Mouse (Mus musculus) heart, embryonic 11.5 days (tissue): ENCODE measurements around the gene Tbc1d30. TPM values are rescaled to one million over a fixed set of nuclear protein-coding genes. Genes with fewer than 3 reads are reported as not detected.
"Not testable (repeated sequence)": the region's sequence is repeated elsewhere in the genome, so short reads cannot be mapped to it uniquely, and the experiment has no call there.

Source experiments
- ATAC-seq: fragments of 200-750 bp; cut with Nextera tagmentation; replicated peaks from 2 replicates; pipeline ENCODE4 v1.8.0; 2017; ENCODE audit warnings: moderate library complexity; ENCODE audit not compliant: insufficient number of reproducible peaks, low FRiP score, low TSS enrichment
- H3K27ac ChIP-seq: fragments of 300-500 bp; sonication (generic); 2 replicates; pipeline ENCODE4 v1.5.1; 2014; ENCODE audit warnings: mild to moderate bottlenecking, low read depth, low read length
- H3K27me3 ChIP-seq: fragments of 300-500 bp; sonication (generic); 2 replicates; pipeline ENCODE4 v1.6.1; 2014; ENCODE audit warnings: mild to moderate bottlenecking, low read length, mixed read lengths; ENCODE audit not compliant: control insufficient read depth, insufficient read depth
- H3K36me3 ChIP-seq: fragments of 300-500 bp; sonication (generic); 2 replicates; pipeline ENCODE4 v1.6.1; 2014; ENCODE audit warnings: mild to moderate bottlenecking, low read length, moderate library complexity, mixed read lengths; ENCODE audit not compliant: control insufficient read depth, insufficient read depth
- H3K4me1 ChIP-seq: fragments of 300-500 bp; sonication (generic); 2 replicates; pipeline ENCODE4 v1.6.1; 2014; ENCODE audit warnings: low read length; ENCODE audit not compliant: control insufficient read depth, insufficient read depth
- H3K4me2 ChIP-seq: fragments of 300-500 bp; sonication (generic); 2 replicates; pipeline ENCODE4 v1.6.1; 2014; ENCODE audit warnings: mild to moderate bottlenecking, moderate library complexity
- H3K4me3 ChIP-seq: fragments of 300-500 bp; sonication (generic); 2 replicates; pipeline ENCODE4 v1.5.1; 2014; ENCODE audit warnings: low read depth, low read length
- H3K9ac ChIP-seq: fragments of 300-500 bp; sonication (generic); 2 replicates; pipeline ENCODE4 v1.6.1; 2014; ENCODE audit warnings: mild to moderate bottlenecking, low read depth, low read length, moderate library complexity
- H3K9me3 ChIP-seq: fragments of 300-500 bp; sonication (generic); replicated peaks from 2 replicates; pipeline ENCODE4 v1.6.1; 2016; ENCODE audit warnings: low read length; ENCODE audit not compliant: control insufficient read depth
- WGBS: fragments of 180-500 bp; shearing (Covaris S2); extraction: QIAGEN DNeasy Blood & Tissue Kit; methylation state at CpG from one replicate; pipeline ENCODE4 v1.1.7; 2014; ENCODE audit not compliant: insufficient replicate concordance; 5-methylcytosine and 5-hydroxymethylcytosine counted together
- polyA plus RNA-seq: library from polyadenylated mRNA; unstranded; fragments of >200 nt; fragmentation: Nextera tagmentation; extraction: Ambion mirVana; gene quantifications from 2 replicates; pipeline ENCODE4 v1.2.1, GENCODE M21; 2014

Tbc1d30 gene
- polyA plus RNA-seq, 1 experiment from 2014 or later, result 1.5 TPM

DNA sequence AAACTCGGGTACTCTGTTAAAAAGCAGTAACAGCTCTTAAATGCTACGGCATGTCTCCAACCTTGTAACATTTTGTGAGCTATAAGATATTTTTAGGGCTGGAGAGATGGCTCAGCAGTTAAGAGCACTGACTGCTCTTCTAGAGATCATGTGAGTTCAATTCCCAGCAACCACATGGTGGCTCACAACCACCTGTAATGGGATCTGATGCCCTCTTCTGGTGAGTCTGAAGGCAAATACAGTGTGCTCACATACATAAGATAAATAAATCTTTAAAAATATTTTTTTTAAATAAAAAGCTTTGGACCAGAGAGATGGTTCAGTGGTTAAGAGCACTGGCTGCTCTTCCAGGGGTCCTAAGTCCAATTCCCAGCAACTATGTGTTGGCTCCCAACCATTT is 9.3 kb upstream of the Tbc1d30 start:
- Histone ChIP-seq H3K9me3 (no peaks in the 10 kb centered on the region), H3K27ac (no peak overlapping the region), H3K4me2 (no peak overlapping the region), H3K9ac (no peak overlapping the region), H3K27me3 (no peaks in the 10 kb centered on the region), H3K36me3 (no peaks in the 10 kb centered on the region), H3K4me1 (peaks cover 5% of the 10 kb centered on the region), H3K4me3 (no peak overlapping the region)
- WGBS, result 83% methylated on average over 2 of the region's 2 CpGs
- ATAC-seq, result no peak

DNA sequence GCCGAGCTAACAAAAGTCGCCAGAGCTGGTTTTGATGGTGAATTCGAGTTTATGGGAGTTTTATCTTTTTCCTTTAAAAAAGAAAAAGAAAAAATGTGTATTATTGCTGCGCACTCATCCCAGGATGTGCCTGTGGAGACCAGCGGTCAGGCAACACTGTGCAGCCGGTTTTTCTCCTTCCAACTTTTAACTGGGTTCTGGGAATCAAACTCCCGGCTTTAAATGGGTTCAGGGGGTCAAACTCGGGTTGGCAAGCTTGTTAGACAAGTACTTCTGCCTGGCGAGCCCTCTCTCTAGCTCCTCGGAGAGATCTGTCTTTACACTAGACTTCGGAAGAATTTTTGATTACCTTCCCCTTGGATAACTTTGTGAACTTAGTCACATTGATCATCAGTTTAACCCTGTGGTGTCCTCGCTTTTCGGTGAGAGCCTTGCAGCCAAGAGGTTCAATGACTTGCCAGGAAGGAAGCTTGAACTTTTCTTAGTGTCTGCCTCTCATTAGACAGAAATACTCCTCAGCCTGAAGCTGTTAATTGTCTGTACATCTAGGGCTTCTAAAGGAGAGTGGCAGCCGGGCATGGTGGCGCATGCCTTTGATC is 713 bp upstream of the Tbc1d30 start:
- ATAC-seq, result no peak
- Histone ChIP-seq H3K9me3 (no peaks in the 10 kb centered on the region), H3K4me1 (peaks cover 4% of the 10 kb centered on the region; the same call in 1 of the 2 replicates), H3K36me3 (no peaks in the 10 kb centered on the region), H3K27me3 (peaks cover 23% of the 10 kb centered on the region), H3K27ac (no peak overlapping the region), H3K4me2 (peak overlapping the region; percentile 98), H3K9ac (no peak overlapping the region), H3K4me3 (peak overlapping the region; percentile 67)
- 35% methylated on average over 15 of the region's 15 CpGs for WGBS

DNA sequence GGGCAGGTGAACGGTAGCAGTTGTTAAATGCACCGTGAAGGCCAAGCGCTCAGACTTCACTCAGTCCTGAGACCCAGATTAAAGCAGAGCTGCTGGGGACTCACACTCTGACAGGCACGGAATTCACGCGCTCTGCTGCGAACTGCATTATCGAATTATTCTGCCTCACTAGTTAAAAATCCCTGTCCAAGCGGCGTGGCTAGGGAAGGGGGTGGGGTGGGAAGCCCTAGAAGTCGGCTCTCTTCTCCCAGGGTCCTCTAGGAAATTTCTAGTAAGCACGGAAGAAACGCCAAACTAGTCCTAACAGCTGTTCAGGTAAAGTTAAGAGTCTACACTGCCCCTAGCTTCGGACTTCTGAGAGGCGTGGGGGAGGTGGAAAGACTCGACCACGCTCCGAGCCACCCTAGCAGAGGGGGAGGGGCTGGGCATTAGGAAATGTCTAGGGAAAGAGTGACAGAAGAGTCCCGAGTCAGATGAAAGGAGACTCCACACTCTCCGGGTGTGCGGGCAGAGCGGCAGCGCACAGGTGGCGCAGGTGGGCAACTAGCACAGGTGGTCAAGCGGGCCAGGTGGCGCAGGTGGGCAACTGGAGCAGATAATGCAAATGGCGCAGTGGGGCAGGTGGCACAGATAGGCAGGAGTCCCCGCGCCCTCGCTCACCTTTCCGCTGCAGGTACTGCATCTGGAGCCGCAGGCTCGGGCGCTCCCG is 567 bp downstream of the Tbc1d30 start:
- Histone ChIP-seq H3K4me2 (peak overlapping the region; percentile 98), H3K9ac (peak overlapping the region; percentile 63), H3K36me3 (no peaks in the 10 kb centered on the region), H3K27ac (no peak overlapping the region), H3K27me3 (peaks cover 23% of the 10 kb centered on the region), H3K4me3 (peak overlapping the region; percentile 67), H3K4me1 (peaks cover 4% of the 10 kb centered on the region; the same call in 1 of the 2 replicates), H3K9me3 (no peaks in the 10 kb centered on the region)
- WGBS, result 2% methylated on average over 35 of the region's 35 CpGs
- no peak; the same call in 1 of the 2 replicates for ATAC-seq

DNA sequence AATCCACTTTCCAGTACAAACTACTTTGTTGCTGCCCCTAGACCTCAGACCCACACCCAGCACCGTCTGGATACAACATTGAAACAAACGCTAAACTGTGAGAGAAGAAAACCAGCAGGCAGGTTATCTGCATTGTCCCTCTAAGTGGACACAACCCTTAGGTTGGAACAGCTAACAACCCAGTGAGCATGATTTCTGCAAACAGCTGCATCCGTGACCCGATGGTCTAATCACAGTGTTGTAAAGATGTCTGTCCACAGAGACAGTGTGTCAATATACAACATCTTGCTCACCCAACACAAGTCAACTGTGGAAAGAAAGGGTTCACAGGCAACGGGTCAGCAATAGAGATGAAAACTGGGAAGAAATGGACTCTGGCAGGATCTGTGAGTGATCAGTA is 1.8 kb downstream of the Tbc1d30 start:
- Histone ChIP-seq H3K4me1 (peaks cover 4% of the 10 kb centered on the region; the same call in 1 of the 2 replicates), H3K9me3 (no peaks in the 10 kb centered on the region), H3K27ac (peak overlapping the region; percentile 50; the same call in 1 of the 2 replicates), H3K27me3 (peaks cover 23% of the 10 kb centered on the region), H3K4me3 (peak overlapping the region; percentile 10; the same call in 1 of the 2 replicates), H3K4me2 (peak overlapping the region; percentile 23), H3K9ac (0 out of 2 replicates have a peak overlapping the region, but pooled peaks have one; percentile 8), H3K36me3 (no peaks in the 10 kb centered on the region)
- ATAC-seq, result no peak
- WGBS, result 31% methylated on average over 5 of the region's 5 CpGs

DNA sequence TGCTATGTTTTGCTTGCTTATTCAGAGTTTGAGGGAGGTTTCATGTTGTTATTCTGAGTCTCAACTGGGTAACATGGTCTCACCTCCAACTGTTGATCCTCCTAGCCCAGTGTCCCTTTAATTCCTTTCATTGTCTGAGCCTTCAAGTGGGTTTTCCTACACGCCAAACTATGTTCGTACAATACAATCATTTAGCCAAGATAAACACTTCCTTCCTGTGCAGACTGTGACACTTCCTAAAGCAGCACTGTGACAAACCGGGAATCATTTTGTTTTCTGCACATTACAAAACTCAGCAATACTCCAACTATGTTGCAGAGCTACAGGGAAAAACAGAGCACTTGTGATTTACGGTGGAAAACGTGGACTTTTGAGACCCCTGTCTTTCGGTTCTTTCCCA is 7.2 kb downstream of the Tbc1d30 start:
- ATAC-seq, result no peak
- H3K27ac ChIP-seq, result no peak overlapping the region
- H3K9ac ChIP-seq, result no peak overlapping the region
- no peaks in the 10 kb centered on the region for H3K27me3 ChIP-seq
- no peak overlapping the region for H3K4me2 ChIP-seq
- peaks cover under 1% of the 10 kb centered on the region; the same call in 1 of the 2 replicates for H3K4me1 ChIP-seq
- H3K4me3 ChIP-seq, result no peak overlapping the region
- WGBS, result 49% methylated on average over 6 of the region's 6 CpGs
- no peaks in the 10 kb centered on the region for H3K36me3 ChIP-seq
- no peaks in the 10 kb centered on the region for H3K9me3 ChIP-seq

DNA sequence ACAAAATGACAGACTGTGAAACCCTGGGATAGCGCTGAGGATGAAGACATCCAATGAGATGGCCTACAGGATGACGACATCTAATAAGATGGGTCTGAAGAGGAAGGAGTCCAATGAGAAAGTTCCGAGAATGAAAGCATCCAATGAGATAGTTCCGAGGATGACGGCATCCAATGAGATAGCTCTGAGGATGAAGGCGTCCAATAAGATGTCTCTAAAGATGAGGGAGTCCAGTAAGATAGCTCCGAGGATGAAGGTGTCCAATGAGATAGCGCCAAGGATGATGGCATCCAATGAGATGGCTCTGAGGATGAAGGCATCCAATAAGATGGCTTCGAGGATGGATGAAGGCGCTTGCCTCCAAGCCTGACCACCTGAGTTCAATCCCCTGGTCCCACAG is 8.8 kb downstream of the Tbc1d30 start:
- Histone ChIP-seq H3K9me3 (no peaks in the 10 kb centered on the region), H3K36me3 (no peaks in the 10 kb centered on the region), H3K9ac (no peak overlapping the region), H3K4me3 (no peak overlapping the region), H3K27ac (no peak overlapping the region), H3K27me3 (no peaks in the 10 kb centered on the region), H3K4me2 (no peak overlapping the region), H3K4me1 (no peaks in the 10 kb centered on the region)
- ATAC-seq, result no peak
- 91% methylated on average over 10 of the region's 10 CpGs for WGBS

DNA sequence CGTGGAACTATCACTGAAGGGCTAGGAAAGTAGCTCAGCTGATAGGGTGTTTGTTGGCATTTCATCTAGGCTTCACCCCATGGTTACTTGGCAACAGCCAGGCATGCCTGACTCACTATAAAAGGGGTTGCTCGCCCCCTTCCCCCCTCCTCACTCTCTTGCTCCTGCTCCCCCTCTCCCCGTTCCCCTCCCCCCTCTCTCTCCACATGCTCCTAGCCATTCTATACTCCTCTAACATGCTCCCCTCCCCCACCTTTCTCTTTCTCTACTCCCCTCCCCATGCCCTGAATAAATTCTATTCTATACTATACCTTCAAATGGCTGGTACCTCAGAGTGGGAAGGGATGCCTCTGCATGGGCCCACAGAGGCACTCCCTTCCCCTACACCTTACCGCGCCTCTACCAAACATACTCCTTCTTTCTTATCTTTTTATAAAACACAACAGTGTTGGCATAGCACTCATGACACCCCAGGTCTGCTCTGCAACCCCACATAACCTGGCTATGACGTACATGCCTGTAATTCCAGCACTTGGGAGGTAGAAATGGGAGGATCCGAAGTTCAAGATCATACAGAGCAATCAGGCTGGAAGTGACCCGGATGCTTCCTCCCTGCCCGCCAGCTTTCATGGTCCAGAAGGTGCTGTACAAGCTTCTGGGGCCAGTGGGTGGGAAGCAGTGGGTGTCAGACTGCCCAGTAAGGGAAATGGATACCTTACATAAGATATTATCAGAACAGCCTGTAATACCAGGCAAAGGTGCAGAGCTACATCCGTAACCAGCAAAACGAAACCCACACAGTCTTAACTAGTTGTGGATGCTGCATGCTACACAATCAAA is 10.1 kb downstream of the Tbc1d30 start:
- Histone ChIP-seq H3K4me3 (no peak overlapping the region), H3K27ac (no peak overlapping the region), H3K36me3 (no peaks in the 10 kb centered on the region), H3K4me1 (no peaks in the 10 kb centered on the region), H3K4me2 (no peak overlapping the region), H3K9me3 (no peaks in the 10 kb centered on the region), H3K27me3 (no peaks in the 10 kb centered on the region), H3K9ac (no peak overlapping the region)
- no peak for ATAC-seq
- 62% methylated on average over 11 of the region's 11 CpGs for WGBS

DNA sequence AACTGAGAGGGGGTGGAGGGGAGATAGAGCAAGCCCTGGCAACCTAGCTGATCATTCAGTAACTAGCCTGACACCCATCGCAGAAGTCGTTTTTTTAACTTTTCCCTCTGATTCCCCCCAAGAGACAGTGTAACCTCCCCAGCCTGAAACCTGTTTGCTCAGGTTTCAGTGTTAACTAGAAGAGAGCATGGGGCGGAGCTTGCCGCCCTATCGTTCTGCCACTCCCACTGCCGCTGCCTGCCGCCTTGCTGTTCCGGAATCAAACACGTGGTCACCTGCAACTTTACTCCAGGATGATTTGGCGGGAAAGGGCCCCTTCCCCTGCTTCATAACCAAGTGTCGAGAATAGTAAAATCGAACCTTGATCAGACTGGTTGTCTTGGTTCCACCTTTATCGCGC is 14.5 kb downstream of the Tbc1d30 start:
- H3K9ac ChIP-seq, H3K9me3 ChIP-seq, H3K27me3 ChIP-seq, H3K4me1 ChIP-seq, H3K4me3 ChIP-seq, H3K27ac ChIP-seq, H3K4me2 ChIP-seq, ATAC-seq, H3K36me3 ChIP-seq: not testable (repeated sequence)
- 54% methylated on average over 14 of the region's 14 CpGs for WGBS
